Mouse (Mus musculus) kidney, embryonic 15.5 days (tissue): ENCODE measurements around the gene Olfr221. TPM values are rescaled to one million over a fixed set of nuclear protein-coding genes. Genes with fewer than 3 reads are reported as not detected.

ENCODE experiments used
- ATAC-seq: fragments of 200-750 bp; cut with Nextera tagmentation; replicated peaks from 2 replicates; pipeline ENCODE4 v1.8.0; 2017; ENCODE audit warnings: moderate TSS enrichment; ENCODE audit not compliant: low FRiP score
- H3K27ac ChIP-seq: fragments of 300-500 bp; sonication (generic); 2 replicates; pipeline ENCODE4 v1.5.1; 2015; ENCODE audit warnings: mild to moderate bottlenecking, inconsistent platforms
- H3K27me3 ChIP-seq: fragments of 300-500 bp; sonication (generic); 2 replicates; pipeline ENCODE4 v1.6.1; 2015; ENCODE audit warnings: inconsistent platforms
- H3K36me3 ChIP-seq: fragments of 300-500 bp; sonication (generic); 2 replicates; pipeline ENCODE4 v1.6.1; 2015; ENCODE audit warnings: inconsistent platforms
- H3K4me1 ChIP-seq: fragments of 300-500 bp; sonication (generic); 2 replicates; pipeline ENCODE4 v1.6.1; 2015; ENCODE audit warnings: inconsistent platforms
- H3K4me2 ChIP-seq: fragments of 300-500 bp; sonication (generic); 2 replicates; pipeline ENCODE4 v1.6.1; 2015; ENCODE audit warnings: moderate library complexity, mild to moderate bottlenecking, inconsistent platforms
- H3K4me3 ChIP-seq: fragments of 300-500 bp; sonication (generic); replicated peaks from 2 replicates; pipeline ENCODE4 v1.5.1; 2015; ENCODE audit warnings: mild to moderate bottlenecking, inconsistent platforms
- H3K9ac ChIP-seq: fragments of 300-500 bp; sonication (generic); 2 replicates; pipeline ENCODE4 v1.6.1; 2015; ENCODE audit warnings: mild to moderate bottlenecking, inconsistent platforms
- H3K9me3 ChIP-seq: fragments of 300-500 bp; sonication (generic); replicated peaks from 2 replicates; pipeline ENCODE4 v1.6.1; 2016; ENCODE audit warnings: inconsistent platforms
- WGBS: fragments of 180-500 bp; shearing (Covaris S2); methylation state at CpG from one replicate; pipeline ENCODE4 v1.1.7; 2015; ENCODE audit warnings: mixed read lengths; 5-methylcytosine and 5-hydroxymethylcytosine counted together
- polyA plus RNA-seq: library from polyadenylated mRNA; unstranded; fragments of >200 nt; fragmentation: Nextera tagmentation; extraction: Ambion mirVana; gene quantifications from 2 replicates; pipeline ENCODE4 v1.2.1, GENCODE M21; 2015

Olfr221 gene
- polyA plus RNA-seq, 1 experiment from 2014 or later = not detected

DNA sequence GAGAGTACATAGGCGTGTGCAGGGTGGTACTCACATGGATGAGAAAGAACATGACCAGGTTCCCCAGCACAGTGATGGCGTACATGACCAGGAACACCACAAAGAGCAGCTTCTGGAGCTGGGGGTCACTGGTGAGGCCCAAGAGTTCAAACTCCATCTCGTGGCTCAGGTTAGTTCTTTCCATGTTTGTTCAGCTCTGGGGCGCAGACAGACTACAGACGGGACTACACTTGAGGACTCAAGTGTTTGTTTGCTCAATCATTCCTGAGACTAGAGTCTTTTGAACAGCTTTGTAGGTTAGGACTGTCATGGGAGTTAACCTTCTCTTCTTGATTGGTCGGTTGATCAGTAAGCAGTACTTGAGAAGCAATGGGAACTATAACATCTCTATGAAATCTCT is 6.3 kb downstream of the Olfr221 start:
- H3K27ac ChIP-seq = no peak overlapping the region
- no peaks in the 10 kb centered on the region for H3K4me1 ChIP-seq
- H3K36me3 ChIP-seq = no peaks in the 10 kb centered on the region
- no peak overlapping the region for H3K4me3 ChIP-seq
- no peak overlapping the region for H3K9ac ChIP-seq
- 87% methylated on average over 6 of the region's 6 CpGs for WGBS
- no peaks in the 10 kb centered on the region for H3K27me3 ChIP-seq
- no peaks in the 10 kb centered on the region for H3K9me3 ChIP-seq
- no peak overlapping the region for H3K4me2 ChIP-seq
- ATAC-seq = no peak

DNA sequence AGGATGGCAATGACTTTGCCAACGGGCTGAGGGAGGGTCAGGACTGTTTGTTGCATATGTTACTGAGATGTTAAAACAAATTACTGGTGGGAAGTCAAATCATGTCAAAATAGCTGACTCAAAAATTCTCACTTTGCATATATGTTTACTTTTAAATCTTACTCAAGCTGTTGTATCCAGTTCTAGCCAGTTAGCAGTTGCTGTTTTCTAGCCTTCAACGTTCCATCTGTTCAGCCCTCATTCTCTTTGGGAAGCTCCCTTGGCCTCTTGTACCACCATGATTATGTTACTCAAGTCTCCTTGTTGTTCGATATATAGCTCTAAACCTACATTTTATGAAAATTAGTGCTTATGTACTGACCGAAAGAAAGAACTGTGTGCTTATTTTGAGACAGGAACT is 15.9 kb downstream of the Olfr221 start:
- Histone ChIP-seq H3K4me2 (no peak overlapping the region), H3K9me3 (no peaks in the 10 kb centered on the region), H3K27me3 (no peaks in the 10 kb centered on the region), H3K4me3 (no peak overlapping the region), H3K4me1 (peaks cover 22% of the 10 kb centered on the region), H3K36me3 (no peaks in the 10 kb centered on the region), H3K9ac (no peak overlapping the region), H3K27ac (no peak overlapping the region)
- ATAC-seq = no peak
- 90% methylated on average over 4 of the region's 4 CpGs for WGBS

DNA sequence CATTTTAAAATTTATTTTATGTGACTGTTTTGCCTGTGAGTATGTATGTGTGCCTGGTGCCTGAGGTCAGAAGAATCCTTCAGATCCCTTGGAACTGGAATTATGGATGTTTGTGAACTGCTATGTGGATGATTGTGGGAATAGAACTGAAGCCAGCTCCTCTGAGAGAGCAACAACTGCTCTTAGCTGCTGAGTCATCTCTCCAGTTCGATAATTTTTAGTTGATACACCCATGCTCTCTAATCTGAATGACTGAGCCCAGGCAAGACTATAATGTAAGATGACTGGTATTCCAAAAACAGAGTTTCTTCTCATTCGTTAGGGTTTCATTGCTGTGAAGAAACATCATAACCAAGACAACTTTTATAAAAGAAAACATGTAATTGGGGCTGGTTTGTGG is 18.1 kb downstream of the Olfr221 start:
- H3K4me2 ChIP-seq = no peak overlapping the region
- H3K9ac ChIP-seq = no peak overlapping the region
- no peak overlapping the region for H3K4me3 ChIP-seq
- no peaks in the 10 kb centered on the region for H3K27me3 ChIP-seq
- H3K4me1 ChIP-seq = peaks cover 31% of the 10 kb centered on the region
- 85% methylated on average over 2 of the region's 2 CpGs for WGBS
- H3K27ac ChIP-seq = no peak overlapping the region
- H3K9me3 ChIP-seq = no peaks in the 10 kb centered on the region
- no peaks in the 10 kb centered on the region for H3K36me3 ChIP-seq
- ATAC-seq = no peak

- 5% methylated on average over 23 of the region's 23 CpGs for WGBS
- peaks cover 42% of the 10 kb centered on the region for H3K4me1 ChIP-seq
- H3K36me3 ChIP-seq = no peaks in the 10 kb centered on the region
Observed at GRCm38 (mm10) chr14:52022709-52023459, 19.4 kb downstream of the Olfr221 start.

GRCm38 (mm10) chr14:52022244-52022708 is 20.0 kb downstream of the Olfr221 start:
- Histone ChIP-seq H3K4me3 (peak overlapping the region; percentile 38), H3K9ac (no peak overlapping the region), H3K27me3 (no peaks in the 10 kb centered on the region), H3K36me3 (no peaks in the 10 kb centered on the region), H3K4me2 (peak overlapping the region; percentile 63), H3K27ac (peak overlapping the region; percentile 99), H3K9me3 (no peaks in the 10 kb centered on the region), H3K4me1 (peaks cover 47% of the 10 kb centered on the region)
- WGBS = 67% methylated on average over 3 of the region's 3 CpGs
- no peak for ATAC-seq

More at GRCm38 (mm10) chr14:52022709-52023459, 19.4 kb downstream of the Olfr221 start:
- H3K9me3 ChIP-seq = no peaks in the 10 kb centered on the region
- peak overlapping the region; percentile 63 for H3K4me2 ChIP-seq
- peak overlapping the region; percentile 38 for H3K4me3 ChIP-seq
- 0 out of 2 replicates have a peak overlapping the region, but pooled peaks have one; percentile 21 for H3K9ac ChIP-seq
- H3K27me3 ChIP-seq = no peaks in the 10 kb centered on the region
- H3K27ac ChIP-seq = peak overlapping the region; percentile 81
- ATAC-seq = peak; percentile 41

GRCm38 (mm10) chr14:52021568-52022212 is 20.6 kb downstream of the Olfr221 start:
- peak overlapping the region; percentile 66; the same call in 1 of the 2 replicates for H3K4me2 ChIP-seq
- H3K9ac ChIP-seq = no peak overlapping the region
- H3K4me3 ChIP-seq = no peak overlapping the region
- H3K27ac ChIP-seq = peak overlapping the region; percentile 99
- H3K4me1 ChIP-seq = peaks cover 53% of the 10 kb centered on the region
- no peak for ATAC-seq
- no peaks in the 10 kb centered on the region for H3K9me3 ChIP-seq
- 87% methylated on average over 8 of the region's 8 CpGs for WGBS
- H3K36me3 ChIP-seq = no peaks in the 10 kb centered on the region
- H3K27me3 ChIP-seq = no peaks in the 10 kb centered on the region

- Histone ChIP-seq H3K9ac (peak overlapping the region; percentile 87; the same call in 1 of the 2 replicates), H3K4me1 (peaks cover 58% of the 10 kb centered on the region), H3K9me3 (no peaks in the 10 kb centered on the region), H3K27ac (peak overlapping the region; percentile 99), H3K27me3 (no peaks in the 10 kb centered on the region), H3K36me3 (no peaks in the 10 kb centered on the region), H3K4me2 (peak overlapping the region; percentile 66), H3K4me3 (peak overlapping the region; percentile 68)
- WGBS = 49% methylated on average over 4 of the region's 4 CpGs
- ATAC-seq = no peak
Observed at GRCm38 (mm10) chr14:52021138-52021529, 21.1 kb downstream of the Olfr221 start.

- H3K27ac ChIP-seq = peak within 1 kb of the TSS; percentile 99
- H3K4me3 ChIP-seq = peak within 1 kb of the TSS; percentile 68
- no peaks in the 10 kb centered on the region for H3K9me3 ChIP-seq
- no peaks in the 10 kb centered on the region for H3K27me3 ChIP-seq
- peak within 1 kb of the TSS; percentile 87 for H3K9ac ChIP-seq
- ATAC-seq = peak; percentile 64
- peaks cover 64% of the 10 kb centered on the region for H3K4me1 ChIP-seq
- WGBS = 6% methylated on average over 15 of the region's 15 CpGs
- no peaks in the 10 kb centered on the region for H3K36me3 ChIP-seq
- H3K4me2 ChIP-seq = peak within 1 kb of the TSS; percentile 66
Observed at GRCm38 (mm10) chr14:52020486-52021137, 21.6 kb downstream of the Olfr221 start, which contains the start of gene Zfp219. Zfp219 (minus strand) TSS chr14:52020733.

- 1% methylated on average over 73 of the region's 74 CpGs for WGBS
Observed at GRCm38 (mm10) chr14:52019590-52020340, 22.5 kb downstream of the Olfr221 start.

GRCm38 (mm10) chr14:52019051-52019589 is 23.1 kb downstream of the Olfr221 start:
- H3K9ac ChIP-seq = peak overlapping the region; percentile 87
- WGBS = 28% methylated on average over 12 of the region's 12 CpGs
- ATAC-seq = no peak

More at GRCm38 (mm10) chr14:52019590-52020340, 22.5 kb downstream of the Olfr221 start:
- Histone ChIP-seq H3K4me3 (peak overlapping the region; percentile 68), H3K27me3 (no peaks in the 10 kb centered on the region), H3K4me1 (peaks cover 70% of the 10 kb centered on the region), H3K4me2 (peak overlapping the region; percentile 66), H3K27ac (peak overlapping the region; percentile 99), H3K9ac (peak overlapping the region; percentile 87), H3K36me3 (no peaks in the 10 kb centered on the region), H3K9me3 (no peaks in the 10 kb centered on the region)
- peak; percentile 87 for ATAC-seq

More at GRCm38 (mm10) chr14:52019051-52019589, 23.1 kb downstream of the Olfr221 start:
- Histone ChIP-seq H3K4me2 (peak overlapping the region; percentile 66), H3K4me1 (peaks cover 70% of the 10 kb centered on the region), H3K9me3 (no peaks in the 10 kb centered on the region), H3K27me3 (no peaks in the 10 kb centered on the region), H3K4me3 (peak overlapping the region; percentile 68), H3K27ac (peak overlapping the region; percentile 99), H3K36me3 (no peaks in the 10 kb centered on the region)
